Mouse (Mus musculus) urinary bladder, postnatal 10 days (tissue): ENCODE results near the gene Eml6.
"Not testable (repeated sequence)": the region's sequence is repeated elsewhere in the genome, so short reads cannot be mapped to it uniquely, and the experiment has no call there.

Source experiments
- DNase-seq: peaks from one replicate; pipeline ENCODE4 v3.0.0; 2022; ENCODE audit warnings: low spot score

Eml6 gene

DNA sequence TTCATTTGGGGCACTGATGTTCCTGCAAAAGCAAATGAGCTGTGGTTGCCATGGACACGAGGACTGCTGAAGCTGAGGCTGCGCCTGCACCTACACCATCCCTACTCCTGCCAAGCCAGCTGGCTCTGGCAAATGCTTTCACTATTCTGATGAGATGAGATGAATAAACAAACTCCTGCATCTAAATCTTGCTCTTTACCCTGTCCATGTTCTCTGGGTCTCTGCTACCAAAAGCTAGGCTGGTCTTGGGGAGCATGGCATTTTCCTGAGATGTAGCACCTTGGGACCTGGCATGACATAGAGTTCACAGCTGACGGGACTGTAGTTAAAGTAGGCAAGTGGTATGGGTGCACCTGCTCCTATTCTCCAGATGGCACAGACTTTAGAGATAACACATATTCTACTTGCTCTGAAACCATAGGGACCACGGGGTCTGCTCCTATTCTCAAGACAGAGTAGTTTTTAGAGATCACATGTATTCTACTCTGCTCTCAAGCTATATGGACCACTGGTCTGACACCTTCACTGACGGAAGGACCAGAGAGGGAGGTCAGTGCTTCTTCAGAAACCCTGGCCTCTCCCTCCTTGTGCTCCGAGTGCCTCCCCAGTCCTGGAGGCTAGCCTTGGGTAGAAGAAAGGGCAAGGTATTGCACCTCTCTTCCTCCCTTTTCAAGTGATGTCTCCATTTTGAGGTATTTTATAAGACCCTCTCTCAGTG, 236.8 kb downstream of the Eml6 start:
- DNase-seq = no peak

- no peak for DNase-seq
Measured at GRCm38 (mm10) chr11:29788499-29788898, 237.3 kb downstream of the Eml6 start.

- DNase-seq = no peak
Measured at GRCm38 (mm10) chr11:29787473-29787872, 238.4 kb downstream of the Eml6 start.

DNA sequence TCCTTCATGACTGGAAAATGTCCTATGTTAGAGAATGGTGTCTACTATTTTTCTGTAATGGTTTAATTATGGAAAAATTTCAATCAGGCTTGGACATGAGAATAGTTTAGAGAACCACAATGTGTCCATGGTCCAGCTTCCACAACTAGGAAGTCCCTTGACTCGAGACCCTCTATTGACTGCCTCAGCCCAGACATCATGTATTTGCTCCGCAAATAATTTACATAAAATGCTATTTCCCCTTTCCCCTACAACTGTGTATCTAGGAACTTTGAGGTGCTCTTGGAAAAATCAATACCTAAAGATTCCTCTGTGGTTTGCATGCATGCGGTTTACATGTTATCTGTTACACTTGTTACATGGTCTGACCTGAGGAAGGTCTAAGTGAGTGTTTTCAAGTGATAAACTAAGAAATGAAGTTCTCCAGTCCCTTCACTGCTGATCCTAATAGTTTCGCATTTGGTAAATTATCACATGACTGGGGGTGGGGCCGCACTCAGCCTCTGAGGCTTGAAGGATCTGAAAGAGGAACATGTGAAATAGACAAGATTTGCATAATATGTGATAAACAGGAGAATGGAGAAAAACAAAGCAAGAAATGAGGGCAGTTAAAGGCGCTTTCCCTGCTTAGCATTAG, 239.1 kb downstream of the Eml6 start:
- no peak for DNase-seq

DNA sequence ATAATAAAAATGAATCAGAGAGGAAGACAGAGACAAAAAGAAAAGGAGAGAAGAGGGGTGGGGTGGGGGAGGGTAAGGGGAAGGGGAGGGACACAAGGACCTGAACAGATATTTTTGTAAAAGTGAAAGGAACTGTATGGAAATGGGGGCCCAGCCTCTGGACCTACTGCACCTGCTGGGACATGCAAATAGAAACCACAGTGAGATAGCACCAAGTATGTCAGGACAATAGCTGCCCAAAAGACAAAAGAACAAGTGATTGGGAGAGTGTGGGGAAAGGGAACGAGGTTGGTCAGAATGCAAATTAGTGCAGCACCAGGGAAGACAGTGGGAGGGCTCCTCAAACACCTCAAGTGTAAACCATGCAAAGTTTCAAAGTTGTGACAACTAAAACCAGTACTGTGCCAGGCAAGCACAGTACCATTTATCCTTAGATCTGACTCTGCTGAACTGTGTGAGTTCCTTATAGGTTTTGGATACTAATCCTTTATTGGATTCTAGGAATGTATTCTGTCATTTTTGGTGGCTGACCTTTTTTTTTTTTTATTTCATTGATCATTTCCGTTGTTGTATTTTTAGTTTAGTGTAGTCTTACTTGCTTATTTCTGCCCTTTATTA, 246.3 kb downstream of the Eml6 start:
- DNase-seq = no peak

DNA sequence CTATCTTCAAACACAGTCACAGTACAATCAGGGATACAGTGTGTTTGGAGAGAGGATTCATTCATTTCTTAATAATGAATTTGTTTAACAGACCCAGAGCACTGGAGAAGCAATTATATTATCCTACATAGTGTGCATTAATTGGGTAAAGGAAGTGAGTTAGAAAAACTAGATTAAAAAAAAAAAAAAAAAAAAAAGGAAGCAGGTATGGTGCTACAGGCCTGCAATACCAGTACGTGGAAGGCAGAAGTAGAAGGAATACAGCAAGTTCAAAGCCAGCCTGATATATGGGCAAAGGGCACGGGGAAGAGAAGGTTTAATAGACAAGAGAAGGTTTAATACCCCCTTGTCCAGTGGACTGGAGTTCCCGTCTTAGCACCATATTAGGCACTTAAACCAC, 246.9 kb downstream of the Eml6 start:
- DNase-seq = no peak

DNA sequence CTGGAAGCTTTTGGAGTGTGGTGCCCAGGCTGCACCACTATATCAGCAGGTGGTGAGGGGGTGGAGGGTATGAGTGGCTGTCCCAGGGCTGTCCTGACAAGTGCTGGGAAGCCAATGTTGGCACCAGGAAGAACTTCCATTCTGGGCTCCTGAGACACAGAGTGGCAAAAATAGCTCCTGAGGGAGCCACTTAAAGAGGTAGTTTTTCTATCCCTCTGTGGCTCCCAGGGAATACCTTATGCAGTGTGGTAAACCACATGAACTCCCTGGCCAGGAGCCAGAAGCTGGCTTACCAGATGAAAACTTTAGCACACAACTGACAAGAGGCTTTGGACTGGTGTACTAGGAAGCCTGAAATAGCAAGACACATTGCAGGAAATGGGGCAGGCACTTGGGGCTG, 247.9 kb downstream of the Eml6 start:
- DNase-seq = no peak

GRCm38 (mm10) chr11:29774760-29775159, 251.1 kb downstream of the Eml6 start:
- no peak for DNase-seq

DNA sequence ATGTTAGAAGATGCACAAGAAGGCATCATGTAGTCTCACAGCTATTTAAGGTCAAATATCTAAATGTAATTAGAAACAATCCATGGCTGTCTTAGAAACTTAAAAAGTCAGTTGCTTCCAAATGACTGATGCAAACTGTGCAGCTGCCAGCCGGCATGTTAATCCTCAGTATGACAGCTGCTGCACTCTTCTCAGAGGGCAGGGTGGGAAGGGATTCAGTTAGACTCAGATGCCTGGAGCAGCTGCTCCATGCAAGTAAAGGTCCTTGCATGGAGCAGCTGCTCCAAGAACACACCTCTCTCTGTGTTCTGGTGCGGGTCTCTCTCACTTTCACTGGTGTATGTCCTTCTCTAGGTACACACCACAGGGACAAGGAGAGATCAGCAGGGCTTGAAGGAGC, 251.5 kb downstream of the Eml6 start:
- no peak for DNase-seq

GRCm38 (mm10) chr11:29772279-29772678, 253.6 kb downstream of the Eml6 start:
- DNase-seq = no peak

GRCm38 (mm10) chr11:29770666-29771400, 255.0 kb downstream of the Eml6 start:
- no peak for DNase-seq

DNA sequence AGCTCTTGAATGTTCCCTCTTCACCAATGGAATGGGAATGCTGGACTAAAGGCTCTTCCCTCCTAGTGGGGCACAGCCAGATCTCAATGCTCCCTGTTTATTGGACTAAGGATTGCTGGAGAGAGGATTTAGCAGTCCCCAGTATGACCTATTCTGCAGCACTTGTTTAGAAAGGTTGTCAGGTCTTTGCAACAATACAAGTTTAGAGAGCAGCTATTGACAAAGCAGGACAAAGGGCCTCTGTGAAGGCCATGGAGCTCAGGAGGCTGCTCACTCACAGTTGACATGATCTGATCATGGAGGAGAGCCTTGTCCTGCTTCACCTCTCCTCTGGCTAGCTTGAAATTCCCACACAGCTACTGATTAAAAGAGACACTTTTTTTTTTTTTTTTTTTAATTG, 257.3 kb downstream of the Eml6 start:
- DNase-seq = no peak

- no peak for DNase-seq
Measured at GRCm38 (mm10) chr11:29766313-29766982, 259.4 kb downstream of the Eml6 start.

DNA sequence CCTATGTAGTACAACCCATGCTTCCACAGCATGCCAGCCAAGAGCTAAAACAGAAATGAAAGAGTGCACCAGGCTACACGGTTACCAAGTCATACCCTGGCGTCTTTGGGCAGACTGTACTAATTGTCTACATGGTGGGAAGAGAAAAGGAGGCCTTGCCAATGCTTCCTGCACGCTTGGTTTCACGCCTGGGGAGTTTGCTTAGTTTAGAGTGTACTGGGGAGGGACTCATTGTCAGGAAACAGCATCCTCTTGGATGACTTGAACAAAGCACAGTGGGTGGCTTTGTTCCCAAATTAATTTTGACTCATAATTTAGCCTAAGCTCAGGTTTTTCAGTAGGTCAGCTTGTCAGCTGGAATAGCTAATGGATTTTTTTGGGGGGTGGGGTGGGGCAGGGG, 260.8 kb downstream of the Eml6 start:
- no peak for DNase-seq

- no peak for DNase-seq
Measured at GRCm38 (mm10) chr11:29762768-29763167, 263.1 kb downstream of the Eml6 start.

DNA sequence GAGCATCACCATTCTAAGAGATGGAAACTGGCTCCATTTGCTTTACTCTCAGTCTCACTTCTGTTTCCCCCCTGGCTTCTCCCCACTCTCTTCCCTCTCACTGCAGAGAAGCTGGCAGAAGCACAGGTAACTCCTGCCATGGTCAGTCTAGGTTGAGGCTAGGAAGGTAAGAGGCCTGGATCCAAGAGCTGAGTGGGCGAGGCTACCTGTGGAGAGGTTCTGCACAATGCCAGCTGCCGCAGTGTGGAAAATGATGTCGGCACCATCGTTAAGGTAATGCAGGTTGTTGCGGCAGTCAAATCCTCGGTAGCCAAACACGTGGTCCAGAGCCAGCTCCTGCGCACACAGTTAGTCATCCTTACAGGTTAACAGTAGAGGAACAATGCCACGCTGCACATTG, 264.4 kb downstream of the Eml6 start:
- DNase-seq = no peak

- no peak for DNase-seq
Measured at GRCm38 (mm10) chr11:29758617-29759016, 267.2 kb downstream of the Eml6 start.

DNA sequence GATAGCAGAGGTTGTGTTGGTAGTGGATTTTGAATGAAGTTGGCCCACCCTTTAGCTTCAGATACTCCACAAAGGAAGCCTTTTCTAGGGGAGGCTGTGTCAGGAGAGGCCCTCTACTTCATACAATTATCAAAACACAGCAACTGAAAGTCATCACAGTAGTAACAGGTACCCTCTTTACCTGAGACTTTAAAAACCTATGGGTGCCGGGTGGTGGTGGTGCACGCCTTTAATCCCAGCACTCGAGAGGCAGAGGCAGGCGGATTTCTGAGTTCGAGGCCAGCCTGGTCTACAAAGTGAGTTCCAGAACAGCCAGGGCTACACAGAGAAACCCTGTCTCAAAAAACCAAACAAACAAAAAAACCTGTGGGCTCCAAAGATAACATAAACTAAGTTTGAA, 269.8 kb downstream of the Eml6 start:
- DNase-seq = not testable (repeated sequence)

- no peak for DNase-seq
Measured at GRCm38 (mm10) chr11:29751648-29752611, 273.9 kb downstream of the Eml6 start.

DNA sequence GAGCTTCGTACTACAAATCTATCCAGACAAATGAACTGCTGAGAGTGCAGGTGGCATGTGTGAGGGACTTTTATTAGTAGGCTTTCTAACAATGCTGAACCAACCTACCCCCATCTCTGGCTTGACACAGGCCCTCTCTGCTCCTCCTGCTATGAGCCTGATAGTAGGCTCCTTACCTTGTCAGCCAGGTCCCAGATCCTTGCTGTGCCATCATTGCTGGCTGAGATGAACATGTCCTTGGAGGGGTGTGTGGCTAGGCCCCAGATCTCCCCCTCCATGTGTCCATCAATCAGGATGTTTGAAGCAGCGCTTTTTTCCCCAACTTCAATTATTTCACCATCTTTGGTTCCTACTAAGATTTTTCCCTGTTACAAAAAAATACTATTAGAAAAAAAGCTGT, 274.8 kb downstream of the Eml6 start:
- no peak for DNase-seq

GRCm38 (mm10) chr11:29749468-29749829, 276.4 kb downstream of the Eml6 start:
- DNase-seq = no peak
